Mouse (Mus musculus) midbrain, embryonic 12.5 days (tissue): ENCODE data around the gene Vgll1. TPM values are rescaled to one million over a fixed set of nuclear protein-coding genes. Genes with fewer than 3 reads are reported as not detected.

ENCODE experiments used
- ATAC-seq: fragments of 200-750 bp; cut with Nextera tagmentation; 2 replicates; pipeline ENCODE4 v1.8.0; 2017; ENCODE audit warnings: low read depth, moderate TSS enrichment, moderate library complexity; ENCODE audit not compliant: low FRiP score
- H3K27ac ChIP-seq: fragments of 300-500 bp; sonication (generic); replicated peaks from 2 replicates; pipeline ENCODE4 v1.5.1; 2016; ENCODE audit warnings: mild to moderate bottlenecking
- H3K27me3 ChIP-seq: fragments of 300-500 bp; sonication (generic); 2 replicates; pipeline ENCODE4 v1.6.1; 2016; ENCODE audit warnings: mild to moderate bottlenecking
- H3K36me3 ChIP-seq: fragments of 300-500 bp; sonication (generic); 2 replicates; pipeline ENCODE4 v1.6.1; 2016
- H3K4me1 ChIP-seq: fragments of 300-500 bp; sonication (generic); 2 replicates; pipeline ENCODE4 v1.6.1; 2016
- H3K4me2 ChIP-seq: fragments of 300-500 bp; sonication (generic); replicated peaks from 2 replicates; pipeline ENCODE4 v1.6.1; 2016; ENCODE audit warnings: mild to moderate bottlenecking, moderate library complexity
- H3K4me3 ChIP-seq: fragments of 300-500 bp; sonication (generic); 2 replicates; pipeline ENCODE4 v1.5.1; 2016; ENCODE audit warnings: mild to moderate bottlenecking
- H3K9ac ChIP-seq: fragments of 300-500 bp; sonication (generic); replicated peaks from 2 replicates; pipeline ENCODE4 v1.6.1; 2016; ENCODE audit warnings: mild to moderate bottlenecking, moderate library complexity
- H3K9me3 ChIP-seq: fragments of 300-500 bp; sonication (generic); 2 replicates; pipeline ENCODE4 v1.6.1; 2016; ENCODE audit warnings: mild to moderate bottlenecking
- WGBS: fragments of 180-500 bp; shearing (Covaris S2); methylation state at CpG from one replicate; pipeline ENCODE4 v1.1.7; 2016; 5-methylcytosine and 5-hydroxymethylcytosine counted together
- polyA plus RNA-seq: library from polyadenylated mRNA; unstranded; fragments of >200 nt; fragmentation: Nextera tagmentation; extraction: Ambion mirVana; gene quantifications from 2 replicates; pipeline ENCODE4 v1.2.1, GENCODE M21; 2016

Gene Vgll1
- polyA plus RNA-seq, 1 experiment from 2014 or later: 0.28 TPM

- H3K27me3 ChIP-seq: no peaks in the 10 kb centered on the region
Measured at GRCm38 (mm10) chrX:57137627-57138026, 49.7 kb downstream of the Vgll1 start.

GRCm38 (mm10) chrX:57153520-57153919 lies 65.6 kb downstream of the Vgll1 start:
- WGBS: 76% methylated on average over 1 of the region's 1 CpGs
- H3K4me2 ChIP-seq: no peak overlapping the region

More at GRCm38 (mm10) chrX:57137627-57138026, 49.7 kb downstream of the Vgll1 start:
- no peak for ATAC-seq
- Histone ChIP-seq H3K27ac (no peak overlapping the region), H3K4me3 (no peak overlapping the region), H3K9ac (no peak overlapping the region), H3K36me3 (no peaks in the 10 kb centered on the region), H3K9me3 (no peaks in the 10 kb centered on the region), H3K4me1 (no peaks in the 10 kb centered on the region), H3K4me2 (no peak overlapping the region)

More at GRCm38 (mm10) chrX:57153520-57153919, 65.6 kb downstream of the Vgll1 start:
- Histone ChIP-seq H3K9ac (no peak overlapping the region), H3K4me1 (no peaks in the 10 kb centered on the region), H3K27me3 (no peaks in the 10 kb centered on the region), H3K36me3 (no peaks in the 10 kb centered on the region), H3K9me3 (no peaks in the 10 kb centered on the region), H3K27ac (no peak overlapping the region), H3K4me3 (no peak overlapping the region)
- no peak for ATAC-seq

Other genes with a start within 250 kb of the Vgll1 start
- gene Adgrg4, start 217.9 kb upstream of the Vgll1 start, polyA plus RNA-seq: not detected in 2 replicates
- gene Brs3, start 45.0 kb upstream of the Vgll1 start, polyA plus RNA-seq: not detected in 2 replicates
- 92.2 and 101 TPM in 2 replicates for gene Htatsf1, start 34.5 kb upstream of the Vgll1 start, polyA plus RNA-seq
- gene Cd40lg, start 124.0 kb downstream of the Vgll1 start, polyA plus RNA-seq: not detected in 2 replicates